Mouse (Mus musculus) gastrocnemius, postnatal 36 days (tissue): ENCODE results near the gene Acbd7. TPM values are rescaled to one million over a fixed set of nuclear protein-coding genes. Genes with fewer than 3 reads are reported as not detected.

Experiments
- DNase-seq, 2 experiments: peaks; one replicate each; pipeline ENCODE4 v3.0.0; 2022
- intact Hi-C: fragments of 180-260 bp; cut with DNase I; formaldehyde crosslinking; loops from one replicate; pipeline ENCODE4 v1.15.1; 2025
- total RNA-seq, 2 experiments: library from RNA; stranded (reverse); gene quantifications; 2 replicates each; pipeline ENCODE4 v1.2.3; 2021

Acbd7 gene
- total RNA-seq, 2 experiments from 2014 or later: 0.54 to 0.74 TPM

DNA sequence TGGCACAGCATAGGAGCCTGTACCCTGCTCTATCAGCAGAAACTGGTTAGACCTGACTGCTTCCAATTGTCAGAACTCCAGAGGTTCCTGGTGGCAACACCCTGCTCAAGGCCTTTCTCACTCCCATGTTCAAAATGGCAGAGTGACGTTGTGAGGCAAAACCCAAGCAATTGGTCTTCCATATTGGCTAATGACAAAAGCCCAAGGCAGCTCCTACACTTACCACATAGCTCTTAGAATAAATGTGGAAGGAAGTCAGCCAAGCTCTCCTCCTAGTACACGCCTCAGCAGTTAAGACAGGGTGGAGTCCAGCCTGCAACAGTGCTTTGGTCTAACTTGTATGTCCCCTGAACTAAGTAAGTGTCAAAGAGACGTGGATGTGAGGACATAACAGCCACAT, 21.9 kb downstream of the Acbd7 start:
- intact Hi-C loops: no loop called here
- no peak for DNase-seq

DNA sequence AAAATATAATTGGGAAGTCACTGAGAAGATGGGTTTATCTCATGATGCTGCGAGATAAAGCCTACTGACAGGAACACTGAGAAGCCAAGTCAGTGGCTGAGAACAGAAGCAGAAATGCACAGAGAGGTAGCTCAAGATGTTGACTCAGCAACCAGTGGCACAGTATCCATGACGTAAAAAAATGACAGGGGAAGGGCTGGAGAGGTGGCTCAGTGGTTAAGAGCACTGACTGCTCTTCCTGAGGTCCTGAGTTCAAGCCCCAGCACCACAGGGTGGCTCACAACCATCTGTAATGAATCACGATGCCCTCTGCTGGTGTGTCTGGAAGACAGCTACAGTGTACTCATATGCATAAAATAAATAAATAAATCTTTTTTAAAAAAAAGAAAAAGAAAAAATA, 25.1 kb downstream of the Acbd7 start:
- intact Hi-C loops: no loop called here
- no peak for DNase-seq

DNA sequence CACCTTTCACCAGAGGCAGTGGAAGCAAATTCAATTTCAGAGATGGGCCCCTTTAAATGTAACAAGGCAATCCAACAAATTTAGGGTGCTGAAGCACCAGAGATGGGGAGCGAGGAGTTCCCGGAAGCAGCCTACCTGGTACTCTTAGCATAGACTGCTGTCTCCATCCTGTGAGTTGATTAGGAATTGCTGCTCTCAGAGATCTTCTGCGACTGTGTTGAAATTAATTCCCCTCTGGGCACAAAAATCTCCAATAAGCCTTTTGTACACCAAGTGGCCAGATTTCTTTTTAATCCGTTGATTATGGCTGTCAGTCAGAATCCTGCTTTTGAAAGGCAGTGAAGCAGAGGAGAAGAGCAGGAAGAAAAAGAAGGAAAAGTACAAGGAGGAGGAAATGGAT, 29.2 kb downstream of the Acbd7 start:
- intact Hi-C loops: no loop called here
- no peak for DNase-seq

DNA sequence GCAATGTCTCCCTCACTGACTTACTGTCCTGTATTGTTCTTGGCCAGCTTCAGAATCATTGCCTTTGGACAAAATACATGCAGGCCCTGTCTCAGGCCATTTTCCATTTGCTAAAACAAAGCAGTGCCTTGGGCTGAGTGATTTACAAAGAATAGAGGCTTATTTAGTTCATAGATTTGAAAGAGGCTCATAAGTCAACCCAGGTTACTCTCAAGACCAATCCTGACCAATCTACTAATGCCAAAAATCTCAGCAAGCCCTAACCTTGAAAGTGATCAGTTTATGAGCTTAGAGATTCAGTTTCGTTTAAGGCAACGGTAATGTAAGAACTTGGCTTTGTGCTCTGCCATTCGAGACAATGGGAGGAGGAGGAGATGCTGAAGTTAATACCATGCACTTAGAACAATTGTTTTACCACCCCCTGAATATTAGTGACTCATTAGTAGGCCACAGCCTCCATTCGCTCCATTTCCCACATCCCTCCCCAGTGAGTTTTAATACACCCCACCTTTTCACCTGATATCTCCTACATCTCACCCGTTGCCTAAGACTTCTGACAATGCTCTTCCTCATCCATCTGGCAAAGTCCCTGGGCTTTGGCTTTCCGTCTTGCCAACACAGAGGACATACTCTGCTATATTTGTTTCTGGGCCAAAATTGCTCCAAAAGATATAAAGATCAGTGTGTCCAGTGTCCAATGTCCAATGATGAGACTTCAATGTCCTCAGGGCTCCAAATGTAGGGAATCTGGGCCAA, 51.3 kb downstream of the Acbd7 start:
- no peak for DNase-seq
- intact Hi-C loops: no loop called here

Other genes with a start within 250 kb of the Acbd7 start
- gene Fam171a1, start 221.9 kb upstream of the Acbd7 start, total RNA-seq: 1 to 10 TPM; 3.4 to 3.8 TPM
- 1 to 10 TPM; 8.2 to 9.0 TPM for gene Nmt2, start 52.0 kb upstream of the Acbd7 start, total RNA-seq
- gene Rpp38, start 3.5 kb upstream of the Acbd7 start, total RNA-seq: 1 to 10 TPM; 3.6 to 6.4 TPM
- gene Olah, start 61.0 kb downstream of the Acbd7 start, total RNA-seq: not detected
- not detected for gene Meig1, start 86.5 kb downstream of the Acbd7 start, total RNA-seq
- gene Dclre1c, start 88.0 kb downstream of the Acbd7 start, total RNA-seq: 1 to 10 TPM; 1.8 to 2.7 TPM
- under 1 TPM; 0.74 to 0.89 TPM for gene Suv39h2, start 138.9 kb downstream of the Acbd7 start, total RNA-seq
- gene Gm45902, start 176.6 kb downstream of the Acbd7 start, total RNA-seq: 1 to 10 TPM in 1 of 2 experiments, under 1 TPM in 1; 0.72 to 1.0 TPM
- 10 to 100 TPM; 11.5 to 12.0 TPM for gene Hspa14, start 176.6 kb downstream of the Acbd7 start, total RNA-seq
- 10 to 100 TPM; 36.5 to 39.6 TPM for gene Cdnf, start 176.9 kb downstream of the Acbd7 start, total RNA-seq
- 1 to 10 TPM; 1.8 to 2.2 TPM for gene Fam107b, start 234.3 kb downstream of the Acbd7 start, total RNA-seq